Mouse (Mus musculus): ENCODE results near the gene Rrp7a.

The Rrp7a gene

DNA sequence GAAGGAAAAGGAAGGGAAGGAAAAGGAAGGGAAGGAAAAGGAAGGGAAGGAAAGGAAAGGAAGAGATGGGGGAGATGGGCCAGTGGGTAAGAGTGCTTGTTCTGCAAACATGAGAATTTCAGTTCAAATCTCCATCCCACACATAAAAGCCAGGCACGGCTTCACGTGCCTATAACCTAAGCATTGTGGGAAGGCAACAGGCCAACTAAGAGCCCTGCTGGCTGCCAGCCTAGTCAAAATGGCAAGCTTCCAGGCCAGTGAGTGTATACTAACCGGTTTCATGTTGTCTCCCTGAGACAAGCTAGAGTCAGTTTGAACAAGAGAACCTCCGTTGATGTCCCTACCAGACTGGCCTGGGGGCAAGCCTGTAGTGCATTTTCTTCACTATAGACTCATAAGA is 57.1 kb downstream of the Rrp7a start:
- DNase-seq (ENCODE audit: low spot score in 2 of 2), result no peak

Measured in spleen, postnatal 4 days (tissue).